Mouse (Mus musculus) MEL (cell line): Measurements from ENCODE around the gene Pop5.

Experiments
- CTCF ChIP-seq, 3 experiments: IDR thresholded peaks in 2 of 3; conservative IDR thresholded peaks in 1 of 3; 2 replicates each; pipeline ENCODE4 v1.5.1; 2011 to 2012; ENCODE audit warnings: low read length in 3 of 3, low read depth in 2 of 3, mild to moderate bottlenecking in 2 of 3, improper control_type of control experiment in 1 of 3, inconsistent platforms in 1 of 3, mixed read lengths in 1 of 3, moderate library complexity in 1 of 3; ENCODE audit not compliant: control insufficient read depth in 1 of 3, insufficient read depth in 1 of 3, poor library complexity in 1 of 3, severe bottlenecking in 1 of 3
- MYB ChIP-seq: IDR thresholded peaks from 2 replicates; pipeline ENCODE4 v1.6.1; 2011; ENCODE audit warnings: mild to moderate bottlenecking, low read depth, low read length, improper control_type of control experiment
- MYC ChIP-seq: IDR thresholded peaks from 2 replicates; pipeline ENCODE4 v1.6.1; 2011; ENCODE audit warnings: low read depth, mild to moderate bottlenecking, low read length, improper control_type of control experiment, moderate library complexity
- POLR2AphosphoS2 ChIP-seq: IDR thresholded peaks from 2 replicates; pipeline ENCODE4 v1.6.1; 2011; ENCODE audit warnings: low read length, improper control_type of control experiment
- RAD21 ChIP-seq: IDR thresholded peaks from 2 replicates; pipeline ENCODE4 v1.6.1; 2011; ENCODE audit warnings: mild to moderate bottlenecking, low read depth, low read length, improper control_type of control experiment

DNA sequence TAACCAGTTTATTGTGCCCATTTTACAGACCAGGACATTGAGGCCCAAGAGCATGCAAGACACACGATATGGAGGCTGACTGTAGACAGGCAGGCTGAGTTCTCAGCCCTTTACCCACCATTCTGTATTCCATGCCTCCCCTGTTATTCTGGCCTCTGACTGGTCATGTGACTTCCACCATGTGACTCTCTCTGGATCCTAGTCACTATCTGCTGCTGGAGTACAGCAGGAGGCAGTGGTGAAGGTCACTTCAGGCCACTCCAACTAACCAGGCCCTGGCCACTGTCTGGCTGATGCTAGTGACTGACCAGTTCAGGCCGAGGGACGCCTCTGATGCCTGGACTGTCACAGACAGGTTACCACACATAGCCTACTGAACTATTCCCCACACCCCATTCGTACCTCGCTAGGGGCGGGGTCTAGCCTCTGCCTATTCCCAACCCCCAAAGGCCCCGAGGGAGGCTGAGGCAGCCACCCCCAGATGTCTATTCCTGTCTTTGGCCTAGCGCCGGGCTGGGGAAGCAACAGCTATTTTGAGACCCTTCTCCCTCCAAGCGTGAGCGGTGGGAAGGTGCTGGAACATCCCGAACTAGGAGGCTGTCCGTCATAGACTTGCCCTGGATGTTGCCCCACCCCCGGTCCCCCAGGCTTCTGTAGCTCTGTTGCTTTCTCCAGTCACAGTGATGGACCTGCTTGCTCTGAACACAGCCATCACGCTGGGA is 4.6 kb upstream of the Pop5 start:
- TF ChIP-seq MYB (no peak), POLR2AphosphoS2 (no peak), RAD21 (no peak), CTCF (IDR thresholded peaks at IDR 0.05 in 2 of 3, conservative IDR thresholded peaks at IDR 0.05 in 1 of 3; ENCODE audit: control insufficient read depth in 1 of 3, insufficient read depth in 1 of 3, low read depth in 2 of 3, low read length in 3 of 3, poor library complexity in 1 of 3, severe bottlenecking in 1 of 3) (no peak), MYC (no peak)
